Mouse (Mus musculus) layer of hippocampus, adult 2 months (tissue): ENCODE results near the gene Manba. TPM values are rescaled to one million over a fixed set of nuclear protein-coding genes. Genes with fewer than 3 reads are reported as not detected.
A peak's percentile ranks its signal among the peaks of the same experiment; 100 is the strongest.
"Not testable (repeated sequence)": the region's sequence is repeated elsewhere in the genome, so short reads cannot be mapped to it uniquely, and the experiment has no call there.

Source experiments
- DNase-seq, 2 experiments: peaks; one replicate each; pipeline ENCODE4 v3.0.0; 2022; ENCODE audit warnings: low spot score in 2 of 2
- H3K27ac ChIP-seq: fragments of 200-600 bp; 2 replicates; pipeline ENCODE4 v1.8.1; 2022
- H3K4me3 ChIP-seq: fragments of 200-600 bp; 2 replicates; pipeline ENCODE4 v1.8.1; 2022; ENCODE audit warnings: mild to moderate bottlenecking
- CTCF ChIP-seq: fragments of 200-600 bp; conservative IDR thresholded peaks from 2 replicates; pipeline ENCODE4 v1.8.1; 2022; ENCODE audit warnings: antibody characterized with exemption, mild to moderate bottlenecking, moderate library complexity
- total RNA-seq, 2 experiments: library from RNA; stranded (reverse); gene quantifications; 2 replicates each; pipeline ENCODE4 v1.2.3; 2021

The Manba gene
- total RNA-seq, 2 experiments from 2014 or later: 8.3 to 9.7 TPM

- 0 out of 2 replicates have a peak, but pooled peaks have one; percentile 9 for TF ChIP-seq CTCF
- DNase-seq, H3K27ac ChIP-seq, H3K4me3 ChIP-seq: not testable (repeated sequence)
These were observed 12.5 kb downstream of the Manba start for GRCm38 (mm10) chr3:135497956-135498355.

GRCm38 (mm10) chr3:135498891-135499290 is 13.5 kb downstream of the Manba start:
- no peak overlapping the region for H3K4me3 ChIP-seq
- DNase-seq: no peak
- TF ChIP-seq CTCF: no peak
- no peak overlapping the region for H3K27ac ChIP-seq

- H3K4me3 ChIP-seq: no peak overlapping the region
- H3K27ac ChIP-seq: no peak overlapping the region
- no peak for TF ChIP-seq CTCF
- DNase-seq: no peak
These were observed 17.7 kb downstream of the Manba start for GRCm38 (mm10) chr3:135503160-135503559.

- DNase-seq: peak; percentile 15 to 48
- no peak overlapping the region for H3K4me3 ChIP-seq
- TF ChIP-seq CTCF: peak; percentile 91
- H3K27ac ChIP-seq: no peak overlapping the region
These were observed 20.0 kb downstream of the Manba start for GRCm38 (mm10) chr3:135505369-135505909.

GRCm38 (mm10) chr3:135505916-135506482 is 20.6 kb downstream of the Manba start:
- no peak for DNase-seq
- H3K27ac ChIP-seq: no peak overlapping the region
- TF ChIP-seq CTCF: no peak
- no peak overlapping the region for H3K4me3 ChIP-seq

- TF ChIP-seq CTCF: no peak
- no peak for DNase-seq
- Histone ChIP-seq H3K4me3 (no peak overlapping the region), H3K27ac (no peak overlapping the region)
These were observed 22.1 kb downstream of the Manba start for GRCm38 (mm10) chr3:135507506-135507905.

- TF ChIP-seq CTCF: no peak
These were observed 22.8 kb downstream of the Manba start for GRCm38 (mm10) chr3:135508191-135508590.

GRCm38 (mm10) chr3:135510372-135510771 is 25.0 kb downstream of the Manba start:
- no peak for TF ChIP-seq CTCF
- Histone ChIP-seq H3K4me3 (no peak overlapping the region), H3K27ac (no peak overlapping the region)
- no peak for DNase-seq

More at GRCm38 (mm10) chr3:135508191-135508590, 22.8 kb downstream of the Manba start:
- Histone ChIP-seq H3K27ac (no peak overlapping the region), H3K4me3 (no peak overlapping the region)
- no peak for DNase-seq

GRCm38 (mm10) chr3:135511683-135512082 is 26.3 kb downstream of the Manba start:
- Histone ChIP-seq H3K4me3 (no peak overlapping the region), H3K27ac (no peak overlapping the region)
- peak; percentile 40 for TF ChIP-seq CTCF

GRCm38 (mm10) chr3:135513270-135513669 is 27.9 kb downstream of the Manba start:
- DNase-seq: peak; percentile 39 to 56
- Histone ChIP-seq H3K4me3 (peak overlapping the region; percentile 50), H3K27ac (peak overlapping the region; percentile 64)
- no peak for TF ChIP-seq CTCF

More at GRCm38 (mm10) chr3:135511683-135512082, 26.3 kb downstream of the Manba start:
- DNase-seq: no peak

- no peak for TF ChIP-seq CTCF
- DNase-seq: no peak
- Histone ChIP-seq H3K27ac (peak overlapping the region; percentile 64), H3K4me3 (peak overlapping the region; percentile 50; the same call in 1 of the 2 replicates)
These were observed 28.5 kb downstream of the Manba start for GRCm38 (mm10) chr3:135513800-135514425.

GRCm38 (mm10) chr3:135515246-135515645 is 29.8 kb downstream of the Manba start:
- DNase-seq: no peak
- no peak for TF ChIP-seq CTCF
- Histone ChIP-seq H3K27ac (no peak overlapping the region), H3K4me3 (no peak overlapping the region)

- no peak overlapping the region for H3K27ac ChIP-seq
- TF ChIP-seq CTCF: no peak
These were observed 31.5 kb downstream of the Manba start for GRCm38 (mm10) chr3:135516891-135517290.

GRCm38 (mm10) chr3:135518882-135519281 is 33.5 kb downstream of the Manba start:
- Histone ChIP-seq H3K27ac (no peak overlapping the region), H3K4me3 (no peak overlapping the region)
- no peak for TF ChIP-seq CTCF
- DNase-seq: no peak

More at GRCm38 (mm10) chr3:135516891-135517290, 31.5 kb downstream of the Manba start:
- no peak for DNase-seq
- H3K4me3 ChIP-seq: no peak overlapping the region
